Mouse (Mus musculus) MEL (cell line): ENCODE measurements around the gene Lbx2.

Source experiments
- BHLHE40 ChIP-seq: IDR thresholded peaks from 2 replicates; pipeline ENCODE4 v1.6.1; 2012; ENCODE audit warnings: low read depth, mild to moderate bottlenecking, inconsistent platforms, low read length, improper control_type of control experiment, borderline replicate concordance
- CHD1 ChIP-seq: IDR thresholded peaks from 2 replicates; pipeline ENCODE4 v1.6.1; 2012; ENCODE audit warnings: low read depth, mild to moderate bottlenecking, inconsistent platforms, low read length, improper control_type of control experiment
- CTCF ChIP-seq, 3 experiments: IDR thresholded peaks in 2 of 3; conservative IDR thresholded peaks in 1 of 3; 2 replicates each; pipeline ENCODE4 v1.5.1; 2011 to 2012; ENCODE audit warnings: low read length in 3 of 3, low read depth in 2 of 3, mild to moderate bottlenecking in 2 of 3, improper control_type of control experiment in 1 of 3, inconsistent platforms in 1 of 3, mixed read lengths in 1 of 3, moderate library complexity in 1 of 3; ENCODE audit not compliant: control insufficient read depth in 1 of 3, insufficient read depth in 1 of 3, poor library complexity in 1 of 3, severe bottlenecking in 1 of 3
- ELF1 ChIP-seq: IDR thresholded peaks from 2 replicates; pipeline ENCODE4 v1.6.1; 2014; ENCODE audit warnings: low read depth, mild to moderate bottlenecking, inconsistent platforms, low read length, improper control_type of control experiment, moderate library complexity
- EP300 ChIP-seq, 2 experiments: IDR thresholded peaks; 2 replicates each; pipeline ENCODE4 v1.6.1; 2011; ENCODE audit warnings: improper control_type of control experiment in 2 of 2, low read length in 2 of 2, low read depth in 1 of 2, mild to moderate bottlenecking in 1 of 2
- GATA1 ChIP-seq: IDR thresholded peaks from 2 replicates; pipeline ENCODE4 v1.6.1; 2011; ENCODE audit warnings: low read depth, low read length, improper control_type of control experiment
- HCFC1 ChIP-seq: IDR thresholded peaks from 2 replicates; pipeline ENCODE4 v1.6.1; 2012; ENCODE audit warnings: low read depth, mild to moderate bottlenecking, inconsistent platforms, low read length, improper control_type of control experiment, moderate library complexity
- MAFK ChIP-seq: IDR thresholded peaks from 2 replicates; pipeline ENCODE4 v1.6.1; 2011; ENCODE audit warnings: low read depth, mild to moderate bottlenecking, low read length, improper control_type of control experiment, borderline replicate concordance
- MEF2A ChIP-seq: IDR thresholded peaks from 2 replicates; pipeline ENCODE4 v1.6.1; 2014; ENCODE audit warnings: low read depth, mild to moderate bottlenecking, inconsistent platforms, low read length, improper control_type of control experiment; ENCODE audit not compliant: poor library complexity, insufficient replicate concordance, severe bottlenecking; ENCODE audit errors: extremely low read depth
- MXI1 ChIP-seq: IDR thresholded peaks from 2 replicates; pipeline ENCODE4 v1.6.1; 2011; ENCODE audit warnings: mild to moderate bottlenecking, low read depth, low read length, improper control_type of control experiment
- POLR2A ChIP-seq, 2 experiments: IDR thresholded peaks; 2 replicates each; pipeline ENCODE4 v1.6.1; 2011 to 2012; ENCODE audit warnings: low read length in 2 of 2, mild to moderate bottlenecking in 2 of 2, control low read depth in 1 of 2, improper control_type of control experiment in 1 of 2, low read depth in 1 of 2, moderate library complexity in 1 of 2; ENCODE audit not compliant: control insufficient read depth in 1 of 2, insufficient read depth in 1 of 2, poor library complexity in 1 of 2
- RAD21 ChIP-seq: IDR thresholded peaks from 2 replicates; pipeline ENCODE4 v1.6.1; 2011; ENCODE audit warnings: mild to moderate bottlenecking, low read depth, low read length, improper control_type of control experiment
- SMC3 ChIP-seq: IDR thresholded peaks from 2 replicates; pipeline ENCODE4 v1.6.1; 2011; ENCODE audit warnings: low read depth, low read length, improper control_type of control experiment

GRCm38 (mm10) chr6:83065995-83066394, 20.2 kb upstream of the Lbx2 start:
- TF ChIP-seq HCFC1 (no peak), CTCF (IDR thresholded peaks at IDR 0.05 in 2 of 3, conservative IDR thresholded peaks at IDR 0.05 in 1 of 3; ENCODE audit: control insufficient read depth in 1 of 3, insufficient read depth in 1 of 3, low read depth in 2 of 3, low read length in 3 of 3, poor library complexity in 1 of 3, severe bottlenecking in 1 of 3) (no peak), BHLHE40 (no peak), GATA1 (no peak), EP300 (IDR thresholded peaks at IDR 0.05; ENCODE audit: low read depth in 1 of 2, low read length in 2 of 2) (no peak), POLR2A (IDR thresholded peaks at IDR 0.05; ENCODE audit: control insufficient read depth in 1 of 2, insufficient read depth in 1 of 2, low read depth in 1 of 2, low read length in 2 of 2, poor library complexity in 1 of 2) (no peak), SMC3 (no peak), CHD1 (no peak), MAFK (no peak), RAD21 (no peak), MEF2A (no peak), ELF1 (no peak), MXI1 (no peak)
